Mouse (Mus musculus): ENCODE data around the gene Myocos. TPM values are rescaled to one million over a fixed set of nuclear protein-coding genes. Genes with fewer than 3 reads are reported as not detected.

Myocos gene
- polyA plus RNA-seq (2014; fragmentation: Nextera tagmentation; extraction: Ambion mirVana): not detected in 2 replicates

DNA sequence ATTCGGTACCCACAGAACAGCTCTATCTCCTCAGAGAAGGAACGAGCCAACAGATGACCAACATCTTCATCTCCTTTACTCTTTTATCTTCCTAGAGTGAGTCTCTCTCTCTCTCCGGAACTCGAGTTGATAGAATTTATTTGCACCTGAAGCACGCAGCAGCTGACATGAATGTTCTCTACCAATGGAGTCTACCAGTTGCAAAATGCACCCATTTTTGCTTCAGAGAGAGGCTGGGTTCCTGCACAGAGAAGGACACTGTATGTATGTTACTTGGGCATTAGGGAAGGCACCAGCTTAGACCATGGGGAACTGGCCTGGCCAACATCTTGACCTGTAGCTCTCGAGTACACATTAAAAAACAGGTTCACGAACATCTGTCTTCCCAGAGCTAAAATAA, at the start of gene Myocos:
Myocos (minus strand) TSS at position 101 of the 400 bp plus-strand sequence.
- no peak within 1 kb of the TSS for H3K27ac ChIP-seq (replicated peaks; ENCODE audit: low read depth, low read length)
- H3K4me3 ChIP-seq (ENCODE audit: low read depth, low read length): no peak within 1 kb of the TSS
- ATAC-seq (replicated peaks; ENCODE audit: insufficient number of reproducible peaks, low FRiP score, low TSS enrichment, low read depth) (no peak), DNase-seq (ENCODE audit: low spot score) (no peak)
- no peaks in the 10 kb centered on the region for H3K27me3 ChIP-seq (ENCODE audit: control insufficient read depth, insufficient read depth, low read length)
- H3K36me3 ChIP-seq (replicated peaks; ENCODE audit: control insufficient read depth, insufficient read depth, low read depth, low read length): no peaks in the 10 kb centered on the region
- WGBS: 91% methylated on average over 7 of the region's 7 CpGs
- no peak within 1 kb of the TSS for H3K4me2 ChIP-seq (ENCODE audit: low read depth, low read length)
- no peak within 1 kb of the TSS for H3K9ac ChIP-seq (replicated peaks; ENCODE audit: low read length)
- H3K4me1 ChIP-seq (ENCODE audit: control insufficient read depth, insufficient read depth, low read length): no peaks in the 10 kb centered on the region
- no peaks in the 10 kb centered on the region for H3K9me3 ChIP-seq (replicated peaks; ENCODE audit: control insufficient read depth, low read length)

DNA sequence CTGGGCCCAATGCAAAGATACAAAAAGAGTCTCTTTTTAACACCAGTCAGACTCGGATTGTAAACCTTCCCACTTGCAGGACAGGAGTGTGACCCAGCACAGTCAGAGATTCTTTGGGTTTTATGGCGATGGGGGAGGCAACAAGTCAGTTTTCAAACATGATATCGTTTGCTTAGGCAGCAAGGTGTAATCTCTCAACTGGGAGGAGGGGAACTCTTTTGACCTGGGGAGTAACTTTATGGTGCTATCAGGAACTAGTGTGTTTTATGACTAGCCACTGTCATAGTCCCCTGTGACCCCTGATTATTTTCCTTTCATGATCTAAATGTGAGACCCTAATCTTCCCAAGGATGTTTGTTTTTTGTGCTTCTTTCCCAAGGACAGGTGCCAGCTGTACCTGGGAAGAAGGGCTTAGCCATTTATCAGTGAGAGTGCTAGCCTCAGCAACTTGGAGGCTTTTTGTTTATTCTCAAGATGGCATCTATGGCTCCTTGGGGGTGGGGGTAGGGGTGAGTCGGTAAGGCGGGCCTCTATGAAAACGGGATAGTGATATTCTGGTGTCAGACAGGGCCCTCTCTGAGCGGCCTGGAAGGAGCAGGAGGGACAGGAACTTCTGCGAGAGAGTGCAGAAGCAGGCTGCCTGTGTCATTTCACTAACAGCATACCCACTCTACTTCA, 42.5 kb upstream of the Myocos start:
- H3K4me2 ChIP-seq (ENCODE audit: low read depth, low read length): no peak overlapping the region
- H3K27ac ChIP-seq (replicated peaks; ENCODE audit: low read depth, low read length): no peak overlapping the region
- 84% methylated on average over 8 of the region's 8 CpGs for WGBS
- DNase-seq (ENCODE audit: low spot score) (no peak), ATAC-seq (replicated peaks; ENCODE audit: insufficient number of reproducible peaks, low FRiP score, low TSS enrichment, low read depth) (no peak)
- H3K36me3 ChIP-seq (replicated peaks; ENCODE audit: control insufficient read depth, insufficient read depth, low read depth, low read length): peaks cover 24% of the 10 kb centered on the region
- H3K9me3 ChIP-seq (replicated peaks; ENCODE audit: control insufficient read depth, low read length): no peaks in the 10 kb centered on the region
- no peak overlapping the region for H3K9ac ChIP-seq (replicated peaks; ENCODE audit: low read length)
- H3K4me1 ChIP-seq (ENCODE audit: control insufficient read depth, insufficient read depth, low read length): no peaks in the 10 kb centered on the region
- no peaks in the 10 kb centered on the region for H3K27me3 ChIP-seq (ENCODE audit: control insufficient read depth, insufficient read depth, low read length)
- H3K4me3 ChIP-seq (ENCODE audit: low read depth, low read length): no peak overlapping the region

DNA sequence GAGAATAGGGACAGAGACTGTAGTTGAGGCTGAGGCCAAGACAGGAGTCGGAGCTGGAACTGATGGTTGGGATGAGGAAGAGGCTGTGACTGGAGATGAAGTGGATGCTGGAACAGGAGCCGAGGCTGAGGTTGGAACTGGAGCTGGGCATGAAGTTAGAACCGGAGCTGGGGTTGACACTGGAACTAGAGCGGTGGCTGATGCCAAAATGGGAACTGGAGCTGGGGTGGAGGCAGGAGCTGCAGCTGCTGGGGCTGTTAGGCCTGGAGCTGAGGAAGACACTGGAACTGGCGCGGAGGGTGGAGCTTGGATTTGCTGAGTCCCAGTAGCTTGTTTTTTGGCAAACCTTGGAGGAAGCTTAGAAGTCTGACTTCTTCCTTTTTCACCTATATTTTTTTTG, 39.8 kb upstream of the Myocos start:
- Histone ChIP-seq H3K27me3 (ENCODE audit: control insufficient read depth, insufficient read depth, low read length) (no peaks in the 10 kb centered on the region), H3K9me3 (replicated peaks; ENCODE audit: control insufficient read depth, low read length) (no peaks in the 10 kb centered on the region), H3K4me1 (ENCODE audit: control insufficient read depth, insufficient read depth, low read length) (no peaks in the 10 kb centered on the region), H3K36me3 (replicated peaks; ENCODE audit: control insufficient read depth, insufficient read depth, low read depth, low read length) (peaks cover 18% of the 10 kb centered on the region), H3K4me3 (ENCODE audit: low read depth, low read length) (no peak overlapping the region), H3K4me2 (ENCODE audit: low read depth, low read length) (no peak overlapping the region), H3K9ac (replicated peaks; ENCODE audit: low read length) (no peak overlapping the region), H3K27ac (replicated peaks; ENCODE audit: low read depth, low read length) (no peak overlapping the region)
- 91% methylated on average over 6 of the region's 6 CpGs for WGBS
- ATAC-seq (replicated peaks; ENCODE audit: insufficient number of reproducible peaks, low FRiP score, low TSS enrichment, low read depth) (no peak), DNase-seq (ENCODE audit: low spot score) (no peak)

DNA sequence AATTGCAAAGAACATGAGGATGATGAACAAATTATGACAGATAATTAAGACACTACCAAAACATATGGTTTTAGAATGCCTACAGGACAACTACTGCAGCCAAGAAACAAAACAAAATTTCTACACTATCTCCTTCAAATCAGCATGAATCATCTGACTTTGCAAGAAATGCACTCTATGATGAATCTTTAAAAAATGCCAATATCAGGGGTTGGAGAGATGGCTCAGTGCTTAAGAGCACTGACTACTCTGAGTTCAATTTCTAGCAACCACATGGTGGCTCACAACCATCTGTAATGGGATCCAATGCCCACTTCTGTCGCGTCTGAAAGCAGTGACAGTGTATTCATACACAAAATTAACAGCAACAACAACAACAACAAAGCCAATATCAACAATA, 35.7 kb upstream of the Myocos start:
- Histone ChIP-seq H3K4me1 (ENCODE audit: control insufficient read depth, insufficient read depth, low read length) (no peaks in the 10 kb centered on the region), H3K27me3 (ENCODE audit: control insufficient read depth, insufficient read depth, low read length) (no peaks in the 10 kb centered on the region), H3K9ac (replicated peaks; ENCODE audit: low read length) (no peak overlapping the region), H3K4me2 (ENCODE audit: low read depth, low read length) (no peak overlapping the region), H3K4me3 (ENCODE audit: low read depth, low read length) (no peak overlapping the region), H3K36me3 (replicated peaks; ENCODE audit: control insufficient read depth, insufficient read depth, low read depth, low read length) (peaks cover 18% of the 10 kb centered on the region), H3K27ac (replicated peaks; ENCODE audit: low read depth, low read length) (no peak overlapping the region), H3K9me3 (replicated peaks; ENCODE audit: control insufficient read depth, low read length) (no peaks in the 10 kb centered on the region)
- WGBS: 93% methylated on average over 2 of the region's 2 CpGs
- ATAC-seq (replicated peaks; ENCODE audit: insufficient number of reproducible peaks, low FRiP score, low TSS enrichment, low read depth): no peak
- no peak for DNase-seq (ENCODE audit: low spot score)

DNA sequence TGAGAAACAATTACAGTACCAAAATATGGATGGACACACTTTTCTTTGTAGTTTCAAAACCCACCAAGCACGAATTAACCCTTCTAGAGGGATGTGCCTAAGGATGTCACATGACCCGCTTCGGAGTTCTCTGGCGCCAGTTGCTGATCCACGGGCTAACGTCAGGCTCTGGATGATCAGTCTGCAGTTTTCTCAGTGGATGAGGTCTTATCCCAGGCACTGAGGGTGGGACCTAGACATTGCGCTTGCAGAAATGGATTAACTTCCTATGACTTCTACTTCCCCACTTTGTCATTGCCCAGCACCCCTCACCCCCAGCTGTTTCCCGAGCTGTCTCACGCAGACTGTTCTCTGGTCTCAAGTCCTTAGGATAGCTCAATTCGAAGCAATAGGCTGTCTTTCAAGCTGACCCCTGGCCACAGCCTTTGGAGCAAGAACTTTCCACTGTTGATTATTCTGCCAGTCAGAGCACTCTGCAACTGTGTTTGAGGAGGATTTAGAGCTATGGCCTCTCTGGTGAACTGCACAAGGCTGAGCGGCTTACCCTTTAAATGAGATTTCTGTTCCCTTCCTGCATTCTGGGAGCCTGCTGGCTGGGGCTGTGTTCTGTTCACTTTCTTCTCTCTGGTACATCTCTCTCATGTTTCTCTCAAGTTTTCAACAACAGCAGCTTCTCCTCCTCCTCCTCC, 7.6 kb upstream of the Myocos start:
- ATAC-seq (replicated peaks; ENCODE audit: insufficient number of reproducible peaks, low FRiP score, low TSS enrichment, low read depth) (peak; percentile 87), DNase-seq (ENCODE audit: low spot score) (peak; percentile 73)
- H3K27me3 ChIP-seq (ENCODE audit: control insufficient read depth, insufficient read depth, low read length): no peaks in the 10 kb centered on the region
- peak overlapping the region; percentile 19 for H3K4me3 ChIP-seq (ENCODE audit: low read depth, low read length)
- H3K27ac ChIP-seq (replicated peaks; ENCODE audit: low read depth, low read length): no peak overlapping the region
- H3K4me1 ChIP-seq (ENCODE audit: control insufficient read depth, insufficient read depth, low read length): no peaks in the 10 kb centered on the region
- 3% methylated on average over 11 of the region's 11 CpGs for WGBS
- H3K9me3 ChIP-seq (replicated peaks; ENCODE audit: control insufficient read depth, low read length): no peaks in the 10 kb centered on the region
- no peaks in the 10 kb centered on the region; the same call in 1 of the 2 replicates for H3K36me3 ChIP-seq (replicated peaks; ENCODE audit: control insufficient read depth, insufficient read depth, low read depth, low read length)
- peak overlapping the region; percentile 64 for H3K4me2 ChIP-seq (ENCODE audit: low read depth, low read length)
- H3K9ac ChIP-seq (replicated peaks; ENCODE audit: low read length): peak overlapping the region; percentile 50

DNA sequence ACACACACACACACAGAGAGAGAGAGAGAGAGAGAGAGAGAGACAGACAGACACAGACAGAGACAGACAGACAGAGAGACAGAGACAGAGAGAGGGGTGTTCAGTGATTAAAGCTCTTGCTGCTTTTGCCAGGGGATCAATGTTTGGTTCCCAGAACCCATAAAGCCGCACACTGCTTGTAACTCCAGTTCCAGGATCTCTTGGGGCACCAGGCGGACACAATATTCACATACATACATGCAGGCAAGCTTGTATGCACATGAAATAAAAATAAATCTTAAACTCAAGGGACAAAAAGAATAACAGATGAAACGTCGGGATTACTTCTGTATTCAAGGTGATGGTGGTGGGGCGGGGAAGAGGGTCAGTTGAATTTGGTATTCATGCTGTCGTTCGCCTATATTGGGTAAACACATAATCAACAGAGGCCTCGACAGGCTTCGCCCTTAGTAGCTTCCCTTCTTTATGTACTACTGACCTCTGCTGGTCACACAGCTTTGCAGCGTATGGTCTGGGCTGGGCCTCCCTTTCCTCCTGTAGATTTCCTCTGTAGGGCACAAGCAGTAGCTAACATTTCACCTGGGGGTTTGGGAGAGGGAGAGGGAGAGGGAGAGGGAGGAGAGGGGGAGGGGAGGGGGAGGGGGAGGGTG, 6.9 kb upstream of the Myocos start:
- Histone ChIP-seq H3K4me3 (ENCODE audit: low read depth, low read length) (peak overlapping the region; percentile 19), H3K4me1 (ENCODE audit: control insufficient read depth, insufficient read depth, low read length) (no peaks in the 10 kb centered on the region), H3K9ac (replicated peaks; ENCODE audit: low read length) (peak overlapping the region; percentile 22; the same call in 1 of the 2 replicates), H3K27me3 (ENCODE audit: control insufficient read depth, insufficient read depth, low read length) (no peaks in the 10 kb centered on the region), H3K36me3 (replicated peaks; ENCODE audit: control insufficient read depth, insufficient read depth, low read depth, low read length) (no peaks in the 10 kb centered on the region), H3K27ac (replicated peaks; ENCODE audit: low read depth, low read length) (no peak overlapping the region), H3K4me2 (ENCODE audit: low read depth, low read length) (peak overlapping the region; percentile 64), H3K9me3 (replicated peaks; ENCODE audit: control insufficient read depth, low read length) (no peaks in the 10 kb centered on the region)
- ATAC-seq (replicated peaks; ENCODE audit: insufficient number of reproducible peaks, low FRiP score, low TSS enrichment, low read depth) (peak; percentile 97), DNase-seq (ENCODE audit: low spot score) (peak; percentile 89)
- 15% methylated on average over 10 of the region's 10 CpGs for WGBS

DNA sequence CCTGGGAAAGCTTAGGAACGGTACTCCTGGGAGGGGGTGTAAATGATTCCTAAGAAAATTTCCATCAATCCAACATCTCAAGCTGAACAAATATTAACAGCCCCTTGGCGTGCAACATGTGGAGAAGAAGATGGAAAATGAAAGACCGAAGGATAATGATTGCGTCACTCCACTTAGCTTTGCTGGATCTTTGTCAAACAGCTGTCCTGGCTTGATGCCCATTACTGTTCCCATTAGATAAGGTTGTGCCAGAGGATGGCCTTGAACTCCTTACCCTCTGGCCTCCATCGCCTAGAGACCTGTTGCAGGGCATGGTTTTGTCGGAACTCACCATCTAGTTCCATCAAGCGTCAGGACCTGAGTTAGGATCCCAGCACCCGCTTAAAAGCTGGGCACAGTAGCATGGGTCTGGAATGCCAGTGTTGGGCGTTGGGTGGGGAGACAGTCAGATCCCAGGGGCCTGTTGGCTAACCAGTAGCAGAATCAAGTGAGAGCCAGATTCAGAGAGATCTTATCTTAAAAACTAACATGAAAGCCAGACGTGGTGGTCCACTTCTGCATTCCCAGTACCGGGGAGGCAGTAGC, 2.3 kb upstream of the Myocos start:
- Histone ChIP-seq H3K4me1 (ENCODE audit: control insufficient read depth, insufficient read depth, low read length) (no peaks in the 10 kb centered on the region), H3K9me3 (replicated peaks; ENCODE audit: control insufficient read depth, low read length) (no peaks in the 10 kb centered on the region), H3K27me3 (ENCODE audit: control insufficient read depth, insufficient read depth, low read length) (no peaks in the 10 kb centered on the region), H3K9ac (replicated peaks; ENCODE audit: low read length) (no peak overlapping the region), H3K36me3 (replicated peaks; ENCODE audit: control insufficient read depth, insufficient read depth, low read depth, low read length) (no peaks in the 10 kb centered on the region), H3K27ac (replicated peaks; ENCODE audit: low read depth, low read length) (no peak overlapping the region), H3K4me3 (ENCODE audit: low read depth, low read length) (no peak overlapping the region), H3K4me2 (ENCODE audit: low read depth, low read length) (no peak overlapping the region)
- no peak for DNase-seq (ENCODE audit: low spot score)
- no peak for ATAC-seq (replicated peaks; ENCODE audit: insufficient number of reproducible peaks, low FRiP score, low TSS enrichment, low read depth)
- 86% methylated on average over 11 of the region's 11 CpGs for WGBS

All from embryonic facial prominence, embryonic 11.5 days (tissue).